Mouse (Mus musculus): ENCODE measurements around the gene Adamts12.

The Adamts12 gene

DNA sequence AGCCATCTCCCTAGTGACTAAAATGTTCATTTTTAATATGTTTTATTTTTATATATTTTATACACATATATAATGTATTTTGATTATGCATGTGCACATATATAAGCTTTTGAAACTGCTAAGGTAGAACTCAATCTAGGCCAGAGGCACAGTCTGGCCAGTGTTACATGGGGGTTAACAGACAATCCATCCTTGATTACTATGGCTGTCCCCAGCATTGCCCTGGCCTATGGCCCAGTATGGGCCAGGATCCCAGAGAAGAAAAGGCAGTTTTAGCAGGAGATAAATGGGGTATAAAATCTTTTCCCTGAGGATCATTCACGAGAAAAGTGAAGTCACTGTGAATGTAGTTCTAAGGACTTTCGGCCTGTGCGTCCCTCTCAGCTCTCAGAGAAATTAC lies 223.2 kb downstream of the Adamts12 start:
- no peak for DNase-seq (ENCODE audit: low read depth, low spot score)

DNA sequence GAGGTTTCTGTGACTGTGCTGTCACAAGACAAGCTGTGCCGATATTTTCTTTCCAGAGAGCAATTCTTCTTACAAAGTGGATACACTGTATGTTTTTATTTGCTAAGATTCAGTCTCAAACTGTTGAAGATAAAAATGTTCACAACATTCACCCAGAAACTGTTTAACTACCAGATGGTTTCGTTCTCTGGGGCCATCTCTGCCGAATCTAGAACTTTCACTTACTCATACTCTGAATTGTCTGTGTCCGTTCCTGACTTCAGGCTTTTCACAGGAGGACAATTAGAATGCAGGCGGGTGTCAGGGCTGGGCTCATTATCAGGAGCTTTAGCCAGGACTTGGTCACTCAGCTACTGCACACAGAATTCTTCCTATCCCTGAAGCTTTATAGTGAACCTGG lies 227.7 kb downstream of the Adamts12 start:
- no peak for DNase-seq (ENCODE audit: low read depth, low spot score)

DNA sequence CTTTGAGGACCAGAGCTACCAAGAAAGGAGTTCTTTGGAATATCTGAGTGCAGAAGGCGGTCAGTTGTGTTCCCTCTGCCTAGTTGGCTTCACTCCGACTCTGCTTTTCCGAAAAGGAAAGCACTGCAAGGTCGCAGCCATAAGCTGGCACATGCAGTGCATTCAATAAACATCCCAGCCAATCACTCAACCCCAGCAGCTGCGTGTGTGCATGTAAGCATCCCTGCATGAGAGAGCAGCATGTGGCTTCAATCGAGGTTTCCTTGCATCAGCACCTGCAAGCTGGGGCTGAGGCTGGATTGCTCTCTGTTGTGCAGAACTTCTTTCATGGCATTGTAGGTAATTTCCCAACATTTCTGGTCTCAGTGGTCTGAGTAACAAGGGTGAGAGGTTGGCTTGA lies 230.4 kb downstream of the Adamts12 start:
- DNase-seq (ENCODE audit: low read depth, low spot score), result no peak

DNA sequence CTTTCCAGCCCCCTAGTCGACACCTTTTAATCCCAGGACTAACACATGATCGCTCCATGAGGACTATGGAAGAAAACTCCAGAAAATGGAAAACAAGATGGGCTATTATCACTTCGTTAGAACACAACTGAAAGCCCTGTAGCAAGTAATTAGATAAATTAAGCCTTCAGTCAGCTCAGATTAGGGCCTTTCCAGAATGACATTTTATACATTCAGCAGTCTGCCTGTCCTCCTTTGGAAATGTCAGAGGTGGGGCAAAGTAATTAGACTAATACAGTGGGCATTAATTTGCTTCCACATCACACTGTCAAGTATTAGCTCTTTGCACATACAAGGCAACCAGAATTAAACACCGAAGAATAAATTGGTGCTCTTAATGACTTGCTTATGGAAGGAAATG lies 233.4 kb downstream of the Adamts12 start:
- DNase-seq (ENCODE audit: low read depth, low spot score), result no peak

GRCm38 (mm10) chr15:11317077-11317476 lies 252.5 kb downstream of the Adamts12 start:
- no peak for DNase-seq (ENCODE audit: low read depth, low spot score)

GRCm38 (mm10) chr15:11320481-11320880 lies 255.9 kb downstream of the Adamts12 start:
- peak; percentile 54 for DNase-seq (ENCODE audit: low read depth, low spot score)

DNA sequence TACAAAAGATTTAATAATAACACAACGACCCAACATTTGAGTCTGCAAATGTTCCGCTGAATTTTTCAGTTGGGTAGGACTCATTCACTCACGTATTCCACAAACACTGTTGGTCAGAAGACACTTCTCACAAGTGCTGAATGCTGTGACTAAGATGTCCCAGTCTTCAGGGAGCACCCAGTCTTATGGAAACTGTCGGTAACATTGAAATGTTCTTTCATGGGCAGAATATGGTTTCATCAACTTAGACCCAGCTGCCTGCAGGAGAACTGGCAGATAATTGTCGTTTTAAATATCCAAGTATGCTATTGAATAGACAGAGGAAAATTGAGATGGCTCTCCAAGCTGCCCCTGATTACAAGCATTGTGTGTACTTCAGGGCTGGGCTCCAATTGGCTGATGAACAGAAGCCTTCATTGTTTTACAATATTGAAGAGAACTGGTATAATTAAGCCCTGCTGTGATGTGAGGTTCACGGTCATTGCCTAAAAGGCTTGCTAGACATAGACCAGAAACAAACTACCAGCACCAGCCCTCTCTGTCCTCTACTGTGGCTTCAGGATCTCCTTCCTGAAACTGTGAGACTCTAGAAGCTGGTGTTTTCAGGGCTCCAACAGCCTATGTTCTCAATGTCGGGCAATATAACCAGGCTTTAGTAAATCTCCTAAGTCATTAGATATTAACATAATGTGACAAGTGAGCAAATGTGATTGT lies 275.0 kb downstream of the Adamts12 start:
- DNase-seq (ENCODE audit: low read depth, low spot score), result no peak

- DNase-seq (ENCODE audit: low read depth, low spot score), result no peak
Observed at GRCm38 (mm10) chr15:11355865-11356264, 291.3 kb downstream of the Adamts12 start.

GRCm38 (mm10) chr15:11357501-11357900 lies 292.9 kb downstream of the Adamts12 start:
- no peak for DNase-seq (ENCODE audit: low read depth, low spot score)

- no peak for DNase-seq (ENCODE audit: low read depth, low spot score)
Observed at GRCm38 (mm10) chr15:11360888-11361287, 296.3 kb downstream of the Adamts12 start.

DNA sequence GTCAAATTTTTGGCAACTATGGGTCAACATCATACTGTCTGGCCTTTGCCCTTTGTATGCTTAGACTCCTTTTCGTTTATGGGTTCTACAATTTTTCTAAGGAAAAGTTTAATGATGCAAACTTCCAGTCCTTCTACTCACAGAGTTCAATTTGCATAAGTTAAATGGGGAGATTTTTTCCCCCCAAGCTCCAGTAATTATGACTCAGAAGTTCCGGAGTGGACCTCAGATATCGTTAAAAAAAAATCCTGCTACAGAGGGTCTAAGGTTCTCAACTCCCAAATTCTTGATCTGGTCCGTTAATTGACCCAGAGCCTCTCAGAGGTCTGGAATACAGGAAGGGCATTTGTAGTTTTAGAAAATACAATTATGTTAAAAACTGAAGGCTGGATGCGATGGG lies 297.2 kb downstream of the Adamts12 start:
- no peak for DNase-seq (ENCODE audit: low read depth, low spot score)

DNA sequence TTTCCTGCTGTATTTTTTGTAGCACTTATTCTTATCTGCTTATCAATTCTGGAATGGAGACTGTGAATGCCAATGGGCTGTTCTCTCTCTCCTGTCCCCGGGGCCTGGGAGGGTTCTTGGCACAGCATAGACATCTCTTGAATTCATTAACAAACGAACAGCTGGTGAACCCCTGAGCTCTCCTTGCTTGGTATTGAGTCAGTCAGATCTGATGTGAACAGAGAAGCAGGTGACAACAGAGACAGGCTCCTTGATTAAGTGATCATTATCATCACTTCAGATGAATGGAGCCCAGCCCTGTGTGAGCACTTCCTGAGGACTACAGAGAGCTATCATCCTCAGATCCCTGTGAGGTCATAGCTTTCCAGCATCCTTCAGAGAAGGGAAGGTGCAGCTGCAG lies 299.5 kb downstream of the Adamts12 start:
- no peak for DNase-seq (ENCODE audit: low read depth, low spot score)

- no peak for DNase-seq (ENCODE audit: low read depth, low spot score)
Observed at GRCm38 (mm10) chr15:11364795-11365194, 300.2 kb downstream of the Adamts12 start.

- DNase-seq (ENCODE audit: low read depth, low spot score), result no peak
Observed at GRCm38 (mm10) chr15:11369572-11369971, 305.0 kb downstream of the Adamts12 start.

DNA sequence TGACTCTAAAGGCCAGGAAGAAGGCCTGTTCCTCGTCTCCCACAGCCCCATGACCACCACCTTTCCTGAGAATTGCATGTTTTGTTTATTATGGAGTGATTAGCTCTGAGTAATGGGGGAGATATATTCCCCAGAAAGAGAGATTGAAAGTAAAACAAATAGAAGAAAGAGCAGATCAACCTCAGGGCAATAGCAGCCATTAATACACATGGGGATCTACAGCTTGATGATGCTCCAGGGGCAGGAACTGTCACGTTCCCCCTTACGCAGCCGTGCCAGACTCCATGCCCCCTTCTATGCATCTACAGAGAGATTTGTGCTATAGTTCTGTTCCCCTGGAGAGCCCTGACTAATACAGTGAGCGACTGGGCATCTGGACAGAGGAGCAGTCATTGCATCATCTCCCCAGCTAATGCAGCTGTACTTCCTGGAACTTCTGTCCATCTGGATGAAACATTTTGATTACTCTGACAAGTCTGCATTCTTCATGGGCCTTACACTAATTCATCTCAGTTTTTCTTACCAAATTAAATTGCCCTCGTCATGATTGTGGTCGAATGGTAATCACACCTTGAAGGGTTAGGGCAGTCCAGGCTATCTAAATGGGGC lies 306.0 kb downstream of the Adamts12 start:
- DNase-seq (ENCODE audit: low read depth, low spot score), result no peak

DNA sequence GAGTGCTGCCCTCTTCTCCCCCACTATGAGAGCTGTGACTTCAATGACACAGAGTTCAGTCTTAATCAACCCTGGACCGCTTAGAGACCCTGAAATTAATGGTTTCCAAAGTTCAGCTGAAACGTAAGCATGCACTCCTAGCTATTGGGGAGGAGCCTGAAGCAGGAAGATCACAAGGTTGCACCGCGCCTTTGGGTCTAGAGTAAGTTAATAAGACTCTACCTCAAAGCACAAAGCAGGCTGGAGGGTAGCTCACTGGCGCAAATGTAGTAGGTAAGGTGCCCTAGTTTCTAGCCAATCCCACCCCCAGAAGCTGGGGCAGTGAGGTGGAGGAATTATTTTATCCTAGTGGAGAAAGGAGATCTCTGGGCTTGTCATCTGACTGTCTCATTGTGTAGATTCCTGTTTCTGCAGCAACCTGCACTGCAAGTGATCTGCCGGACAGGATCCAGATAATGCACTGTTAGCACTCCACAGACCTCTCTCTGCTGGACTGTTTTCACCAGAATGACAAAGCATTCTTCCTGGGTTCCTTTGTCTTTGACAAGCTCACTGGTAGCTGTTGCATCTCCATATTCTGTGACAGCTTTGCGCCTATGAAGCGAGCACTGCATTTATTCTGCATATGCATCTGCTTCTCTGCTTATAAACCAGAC lies 315.0 kb downstream of the Adamts12 start:
- no peak for DNase-seq (ENCODE audit: low read depth, low spot score)

- DNase-seq (ENCODE audit: low read depth, low spot score), result peak; percentile 46
Observed at GRCm38 (mm10) chr15:11380087-11380530, 315.5 kb downstream of the Adamts12 start.

DNA sequence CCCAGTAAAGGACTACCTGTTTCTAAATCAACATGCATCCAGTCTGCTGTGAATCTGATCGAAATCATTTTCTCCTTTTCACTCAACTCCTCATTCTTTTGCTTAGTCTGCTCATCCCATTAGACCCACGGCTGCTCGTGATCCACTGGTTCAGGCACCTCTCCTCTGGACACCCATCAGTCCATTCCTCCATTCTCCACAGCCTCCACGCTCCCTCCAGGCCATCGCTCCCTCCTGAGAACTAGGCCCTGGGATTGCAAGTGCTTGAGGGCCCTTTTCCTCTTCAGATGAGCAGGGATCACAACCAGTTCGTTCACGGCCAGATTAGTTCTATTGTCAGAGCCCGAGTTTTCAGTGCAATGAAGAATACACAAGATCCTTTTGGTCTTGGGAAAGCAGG lies 316.0 kb downstream of the Adamts12 start:
- DNase-seq (ENCODE audit: low read depth, low spot score), result no peak

- no peak for DNase-seq (ENCODE audit: low read depth, low spot score)
Observed at GRCm38 (mm10) chr15:11382585-11382984, 318.0 kb downstream of the Adamts12 start.

DNA sequence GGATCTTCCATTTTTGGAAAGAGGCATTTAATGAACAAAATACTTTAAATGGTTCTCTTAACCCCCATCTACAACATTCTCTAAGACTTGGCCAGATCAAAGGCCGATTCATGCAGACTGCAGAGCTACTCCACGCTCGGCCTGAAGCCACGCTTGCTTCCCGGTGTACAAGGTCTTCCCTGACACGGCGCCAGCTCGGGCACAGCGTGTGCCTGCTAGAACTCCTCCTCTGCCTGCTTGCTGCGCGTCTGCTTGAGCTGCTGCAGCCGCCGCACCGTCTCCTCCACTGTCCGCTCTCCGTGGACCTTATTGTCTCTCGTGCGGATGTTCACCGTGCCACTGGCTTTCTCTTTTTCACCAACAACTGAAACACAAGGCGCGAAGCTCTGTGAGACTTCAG lies 319.2 kb downstream of the Adamts12 start:
- DNase-seq (ENCODE audit: low read depth, low spot score), result no peak

DNA sequence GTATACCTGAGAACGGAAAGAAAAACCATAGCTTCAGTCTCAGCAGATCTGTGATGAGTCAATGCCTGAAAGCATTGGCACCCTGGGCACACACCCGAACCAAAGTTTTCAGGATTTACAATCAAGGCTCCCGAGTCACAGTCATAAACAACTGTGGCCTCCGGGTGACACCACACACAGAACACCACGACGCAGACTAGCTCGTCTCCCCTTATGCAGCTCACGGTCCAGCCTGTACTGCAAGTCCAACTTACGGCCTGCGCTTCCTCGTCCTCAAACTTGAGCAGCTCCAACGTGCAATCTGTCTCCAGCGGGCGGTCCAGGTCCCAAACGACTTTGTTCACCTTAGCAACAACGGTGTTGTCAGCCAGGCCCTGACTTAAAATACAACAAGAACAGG lies 328.3 kb downstream of the Adamts12 start:
- DNase-seq (ENCODE audit: low read depth, low spot score), result no peak

- DNase-seq (ENCODE audit: low read depth, low spot score), result no peak
Observed at GRCm38 (mm10) chr15:11396421-11396820, 331.8 kb downstream of the Adamts12 start.

Data from embryo, embryonic 11.5 days (tissue).